Mouse (Mus musculus) hindbrain, embryonic 14.5 days (tissue): ENCODE results near the gene Adgrl3. TPM values are rescaled to one million over a fixed set of nuclear protein-coding genes. Genes with fewer than 3 reads are reported as not detected.

Experiments
- ATAC-seq: fragments of 200-750 bp; cut with Nextera tagmentation; 2 replicates; pipeline ENCODE4 v1.8.0; 2017; ENCODE audit warnings: moderate number of reproducible peaks, mild to moderate bottlenecking, moderate TSS enrichment, moderate library complexity; ENCODE audit not compliant: low FRiP score
- DNase-seq: peaks from one replicate; pipeline ENCODE4 v3.0.0-alpha.2; 2015; ENCODE audit warnings: low spot score
- H3K27ac ChIP-seq: fragments of 300-500 bp; sonication (generic); 2 replicates; pipeline ENCODE4 v1.5.1; 2014; ENCODE audit warnings: mild to moderate bottlenecking, moderate library complexity
- H3K27me3 ChIP-seq: fragments of 300-500 bp; sonication (generic); 2 replicates; pipeline ENCODE4 v1.6.1; 2014; ENCODE audit warnings: mild to moderate bottlenecking, low read length, mixed read lengths; ENCODE audit not compliant: control insufficient read depth, insufficient read depth
- H3K36me3 ChIP-seq: fragments of 300-500 bp; sonication (generic); replicated peaks from 2 replicates; pipeline ENCODE4 v1.6.1; 2014; ENCODE audit not compliant: control insufficient read depth, insufficient read depth
- H3K4me1 ChIP-seq: fragments of 300-500 bp; sonication (generic); replicated peaks from 2 replicates; pipeline ENCODE4 v1.6.1; 2014; ENCODE audit warnings: antibody characterized with exemption, low read length, mixed read lengths; ENCODE audit not compliant: control insufficient read depth, insufficient read depth
- H3K4me2 ChIP-seq: fragments of 300-500 bp; sonication (generic); replicated peaks from 2 replicates; pipeline ENCODE4 v1.6.1; 2014; ENCODE audit warnings: mild to moderate bottlenecking, moderate library complexity
- H3K4me3 ChIP-seq: fragments of 300-500 bp; sonication (generic); replicated peaks from 2 replicates; pipeline ENCODE4 v1.5.1; 2014; ENCODE audit warnings: mild to moderate bottlenecking, low read length
- H3K9ac ChIP-seq: fragments of 300-500 bp; sonication (generic); 2 replicates; pipeline ENCODE4 v1.6.1; 2014
- H3K9me3 ChIP-seq: fragments of 300-500 bp; sonication (generic); 2 replicates; pipeline ENCODE4 v1.6.1; 2016; ENCODE audit warnings: low read length; ENCODE audit not compliant: control insufficient read depth
- WGBS: fragments of 180-500 bp; shearing (Covaris S2); extraction: QIAGEN DNeasy Blood & Tissue Kit; methylation state at CpG from one replicate; pipeline ENCODE4 v1.1.7; 2014; 5-methylcytosine and 5-hydroxymethylcytosine counted together
- polyA plus RNA-seq: library from polyadenylated mRNA; unstranded; fragments of >200 nt; fragmentation: Nextera tagmentation; extraction: Ambion mirVana; gene quantifications from 2 replicates; pipeline ENCODE4 v1.2.1, GENCODE M21; 2014

Gene Adgrl3
- polyA plus RNA-seq: 77.7 and 78.7 TPM in 2 replicates

DNA sequence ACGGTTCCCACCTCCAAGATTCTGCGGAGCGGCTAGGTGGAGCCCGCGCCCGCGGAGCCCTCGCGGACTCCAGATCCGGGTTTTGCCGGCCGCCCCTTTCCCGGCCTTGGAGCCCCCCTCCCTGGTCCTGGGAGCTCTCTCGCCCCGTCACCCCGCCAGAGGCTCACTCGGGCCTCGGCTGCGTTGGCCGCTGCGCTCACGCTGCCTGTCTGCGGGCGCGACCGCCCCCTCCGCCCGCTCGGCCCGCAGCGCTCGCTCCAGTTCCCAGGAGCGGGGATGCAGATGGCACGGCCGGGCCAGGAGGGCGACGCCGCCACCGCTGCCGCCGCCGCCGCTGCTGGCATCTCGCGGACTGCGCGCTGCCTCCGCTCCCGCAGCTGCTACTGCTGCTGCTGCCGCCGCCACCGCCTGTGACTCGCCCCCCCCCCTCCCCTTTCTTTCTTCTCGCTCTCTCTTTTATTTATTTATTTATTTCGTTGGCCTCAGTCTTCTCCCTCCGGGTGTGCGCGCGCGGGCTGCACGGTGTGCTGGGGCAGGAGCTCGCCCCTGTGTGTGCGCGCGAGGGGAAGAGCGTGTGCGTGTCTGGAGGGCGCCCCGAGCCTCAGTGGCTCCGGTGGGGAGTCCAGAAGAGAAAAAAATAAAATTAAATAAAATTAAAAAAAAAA lies at the start of gene Adgrl3:
Gene Adgrl3 (plus strand): TSS at position 549 of the 665 bp plus-strand sequence.
- Histone ChIP-seq H3K4me3 (peak within 1 kb of the TSS; percentile 72), H3K27ac (peak within 1 kb of the TSS; percentile 98), H3K27me3 (no peaks in the 10 kb centered on the region), H3K4me1 (peaks cover 17% of the 10 kb centered on the region), H3K9me3 (no peaks in the 10 kb centered on the region), H3K4me2 (peak within 1 kb of the TSS; percentile 80), H3K9ac (peak within 1 kb of the TSS; percentile 95), H3K36me3 (no peaks in the 10 kb centered on the region)
- ATAC-seq (peak; percentile 91), DNase-seq (peak; percentile 87)
- WGBS: under 1% methylated on average over 58 of the region's 70 CpGs

DNA sequence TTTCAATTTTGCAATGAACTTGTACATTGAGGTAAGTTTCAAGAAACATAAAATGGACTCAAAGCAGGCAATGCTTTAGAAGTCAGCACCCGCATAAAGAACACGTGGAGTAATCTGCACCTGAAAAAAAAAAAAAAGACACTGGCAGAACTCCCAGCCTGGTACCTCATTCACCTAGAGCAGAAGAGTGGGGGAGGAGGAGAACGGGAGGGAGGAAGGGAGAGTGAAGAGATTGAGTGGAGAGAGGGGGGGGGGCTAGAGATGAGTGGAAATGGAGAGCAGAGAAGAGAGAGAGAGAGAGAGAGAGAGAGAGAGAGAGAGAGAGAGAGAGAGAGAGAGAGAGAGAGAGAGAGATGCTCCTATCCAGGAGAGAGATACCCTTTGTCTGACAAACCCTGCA lies 772 bp upstream of the Adgrl3 start:
- Histone ChIP-seq H3K4me1 (peaks cover 11% of the 10 kb centered on the region; the same call in 1 of the 2 replicates), H3K4me3 (peak overlapping the region; percentile 72), H3K4me2 (peak overlapping the region; percentile 80), H3K27me3 (no peaks in the 10 kb centered on the region), H3K9me3 (no peaks in the 10 kb centered on the region), H3K27ac (peak overlapping the region; percentile 98), H3K9ac (peak overlapping the region; percentile 95), H3K36me3 (no peaks in the 10 kb centered on the region)
- ATAC-seq (peak; percentile 42), DNase-seq (peak; percentile 52)
- 2% methylated on average over 3 of the region's 3 CpGs for WGBS

DNA sequence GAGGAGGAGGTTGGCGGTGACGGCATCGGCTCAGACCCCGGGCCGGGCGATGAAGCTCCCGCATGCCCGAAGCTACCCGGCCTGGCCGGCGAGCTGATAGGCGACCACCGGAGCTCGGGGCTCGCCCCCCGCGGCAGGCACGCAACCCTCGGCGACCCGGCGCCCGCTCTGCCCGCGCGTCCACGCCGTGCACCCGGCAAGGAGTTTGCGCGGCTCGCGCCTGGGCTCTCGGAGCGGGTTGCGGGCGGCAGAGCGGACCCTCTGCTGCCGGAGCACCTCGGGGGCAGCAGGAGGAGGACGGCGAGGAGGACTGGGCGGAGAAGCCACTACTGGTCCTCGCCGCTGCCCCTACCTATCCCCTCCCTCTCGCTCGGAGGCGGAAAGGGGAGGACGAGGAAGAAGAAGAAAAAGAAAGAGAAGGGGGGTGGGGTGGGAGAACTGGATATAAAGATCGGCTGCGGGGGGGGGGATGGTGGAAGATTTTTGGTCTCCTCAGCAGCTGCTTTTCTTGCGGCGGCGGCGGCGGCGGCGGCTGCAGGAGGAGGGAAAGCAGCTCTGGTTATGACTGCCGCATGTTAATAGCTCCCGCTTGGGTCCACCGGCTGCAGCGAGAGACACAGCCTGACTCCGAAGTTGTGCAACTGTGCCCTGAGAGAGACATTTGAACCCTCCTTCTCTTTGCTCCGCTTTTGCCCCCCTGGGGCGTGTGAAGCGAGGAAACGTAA lies 505 bp downstream of the Adgrl3 start:
- ATAC-seq: peak; percentile 37
- peak overlapping the region; percentile 72 for H3K4me3 ChIP-seq
- H3K4me1 ChIP-seq: peaks cover 24% of the 10 kb centered on the region
- H3K27ac ChIP-seq: peak overlapping the region; percentile 98
- no peaks in the 10 kb centered on the region for H3K36me3 ChIP-seq
- peak overlapping the region; percentile 95 for H3K9ac ChIP-seq
- H3K4me2 ChIP-seq: peak overlapping the region; percentile 80
- no peaks in the 10 kb centered on the region for H3K27me3 ChIP-seq
- peak; percentile 73 for DNase-seq
- H3K9me3 ChIP-seq: no peaks in the 10 kb centered on the region
- under 1% methylated on average over 51 of the region's 67 CpGs for WGBS

DNA sequence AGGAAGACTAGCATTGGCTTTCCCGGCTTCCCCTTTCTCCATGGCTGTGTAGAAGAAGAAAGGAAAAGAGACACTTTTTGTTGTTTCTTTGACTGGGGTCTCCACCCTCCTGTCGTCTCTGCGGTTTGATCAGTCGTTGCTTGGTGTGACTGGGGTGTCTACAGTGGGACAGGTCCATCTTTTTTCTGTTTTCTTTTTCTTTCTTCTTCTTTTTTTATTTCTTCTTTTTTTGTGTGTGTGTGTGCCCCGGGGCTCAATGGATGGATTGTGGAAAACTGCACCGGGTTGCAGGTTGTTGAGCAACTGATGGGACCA lies 1.0 kb downstream of the Adgrl3 start:
- peak overlapping the region; percentile 98 for H3K27ac ChIP-seq
- WGBS: 0% methylated on average over 6 of the region's 6 CpGs
- peaks cover 29% of the 10 kb centered on the region for H3K4me1 ChIP-seq
- peak overlapping the region; percentile 72 for H3K4me3 ChIP-seq
- peak; percentile 0; the same call in 1 of the 2 replicates for ATAC-seq
- no peaks in the 10 kb centered on the region for H3K9me3 ChIP-seq
- no peaks in the 10 kb centered on the region for H3K27me3 ChIP-seq
- H3K36me3 ChIP-seq: no peaks in the 10 kb centered on the region
- peak overlapping the region; percentile 80 for H3K4me2 ChIP-seq
- peak overlapping the region; percentile 95 for H3K9ac ChIP-seq
- DNase-seq: no peak

DNA sequence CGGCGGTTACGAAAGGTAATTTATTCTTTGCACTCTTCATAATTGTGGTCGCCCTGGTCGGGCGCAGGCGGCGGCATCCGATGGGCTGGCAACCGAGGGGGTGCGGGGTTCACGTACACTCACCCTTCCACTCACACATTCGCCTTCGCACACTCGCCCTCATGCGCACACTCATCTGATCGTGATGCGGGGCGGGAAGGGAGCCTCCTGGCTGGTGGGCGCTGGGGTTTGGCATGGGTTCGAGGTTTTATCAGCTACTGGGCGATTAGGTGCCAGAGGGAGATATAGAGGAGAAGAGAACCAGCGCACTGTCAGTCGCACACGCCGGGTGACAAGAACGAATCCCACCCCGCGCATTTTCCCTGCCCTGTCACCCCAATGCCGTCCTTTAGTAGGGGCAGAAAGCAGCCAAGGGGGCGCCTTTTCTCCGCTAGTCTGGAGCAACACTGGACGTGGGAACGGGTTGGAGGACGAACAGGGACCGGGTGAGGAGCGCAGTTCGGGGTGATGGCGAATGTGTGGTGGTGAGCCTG lies 1.5 kb downstream of the Adgrl3 start:
- peaks cover 31% of the 10 kb centered on the region for H3K4me1 ChIP-seq
- peak overlapping the region; percentile 98 for H3K27ac ChIP-seq
- no peaks in the 10 kb centered on the region for H3K9me3 ChIP-seq
- H3K27me3 ChIP-seq: no peaks in the 10 kb centered on the region
- peak overlapping the region; percentile 95 for H3K9ac ChIP-seq
- WGBS: 1% methylated on average over 39 of the region's 39 CpGs
- peak overlapping the region; percentile 72 for H3K4me3 ChIP-seq
- ATAC-seq (peak; percentile 7; the same call in 1 of the 2 replicates), DNase-seq (peak; percentile 47)
- no peaks in the 10 kb centered on the region for H3K36me3 ChIP-seq
- H3K4me2 ChIP-seq: peak overlapping the region; percentile 80

DNA sequence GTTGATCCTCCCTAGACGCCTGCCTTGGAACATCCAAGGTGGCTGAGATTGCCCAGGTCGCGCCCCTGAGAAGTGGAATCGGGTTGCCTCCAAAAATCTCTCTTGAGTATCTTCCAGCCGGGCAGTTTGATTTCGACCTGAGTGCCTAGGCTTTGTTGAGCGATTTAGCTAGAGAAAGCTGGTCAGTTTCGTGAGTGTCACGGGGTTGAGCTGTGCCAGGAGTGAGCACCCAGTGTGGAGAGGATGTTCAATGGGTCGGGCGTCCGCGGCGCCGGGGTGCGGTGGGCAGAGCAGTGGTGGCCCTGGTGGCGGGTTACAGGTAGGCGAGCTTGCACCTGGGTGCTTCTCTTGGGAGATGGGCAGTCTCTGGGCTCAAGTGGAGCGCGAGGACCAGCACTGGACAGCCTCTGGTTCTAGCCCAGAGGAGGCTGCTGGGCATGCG lies 1.9 kb downstream of the Adgrl3 start:
- peak overlapping the region; percentile 95 for H3K9ac ChIP-seq
- H3K4me1 ChIP-seq: peaks cover 35% of the 10 kb centered on the region
- no peaks in the 10 kb centered on the region for H3K9me3 ChIP-seq
- H3K36me3 ChIP-seq: no peaks in the 10 kb centered on the region
- WGBS: under 1% methylated on average over 21 of the region's 21 CpGs
- H3K4me2 ChIP-seq: peak overlapping the region; percentile 80
- ATAC-seq (0 out of 2 replicates have a peak, but pooled peaks have one; percentile 2), DNase-seq (peak; percentile 55)
- H3K27ac ChIP-seq: peak overlapping the region; percentile 98
- peak overlapping the region; percentile 72 for H3K4me3 ChIP-seq
- no peaks in the 10 kb centered on the region for H3K27me3 ChIP-seq

DNA sequence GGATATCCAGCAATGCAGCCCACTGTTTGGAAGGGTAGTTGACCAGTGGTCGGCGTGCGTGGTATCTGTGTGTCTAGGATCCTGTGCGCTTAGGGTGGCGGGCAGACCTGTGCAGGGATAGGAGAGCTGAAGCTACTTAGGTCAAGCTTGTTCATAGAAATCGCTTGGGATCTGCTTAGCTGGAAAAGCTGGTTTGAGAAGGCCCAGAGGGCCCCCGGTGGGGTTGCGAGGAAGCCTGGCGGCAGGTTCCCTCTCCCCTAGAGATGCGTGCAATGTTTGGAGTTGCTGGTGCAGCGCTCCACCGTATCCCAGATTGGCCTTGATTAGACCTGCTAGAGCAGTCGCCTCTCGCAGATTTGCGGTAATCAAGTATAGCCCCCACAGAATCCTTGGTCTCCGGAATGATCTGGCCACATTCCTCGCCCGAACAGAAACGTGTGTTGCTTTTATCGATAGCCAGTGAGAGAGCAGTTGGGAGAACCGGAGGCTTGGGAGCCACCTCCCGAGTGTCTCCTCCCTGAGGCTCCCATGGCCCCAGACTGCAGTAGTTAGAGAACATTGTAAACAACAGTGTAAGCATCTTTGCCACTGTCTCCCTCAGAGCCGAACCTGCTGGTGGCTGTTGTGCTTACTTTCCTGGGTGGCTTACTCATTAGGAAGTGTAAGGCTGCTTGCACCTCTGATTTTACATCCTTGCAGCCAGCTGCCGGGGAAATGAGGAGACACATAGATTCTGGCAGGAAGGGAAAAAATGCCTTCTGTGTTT lies 2.6 kb downstream of the Adgrl3 start:
- Histone ChIP-seq H3K4me1 (peaks cover 35% of the 10 kb centered on the region), H3K4me2 (peak overlapping the region; percentile 80), H3K27ac (peak overlapping the region; percentile 98), H3K36me3 (no peaks in the 10 kb centered on the region), H3K9ac (peak overlapping the region; percentile 95), H3K27me3 (no peaks in the 10 kb centered on the region), H3K9me3 (no peaks in the 10 kb centered on the region), H3K4me3 (peak overlapping the region; percentile 72)
- under 1% methylated on average over 24 of the region's 24 CpGs for WGBS
- ATAC-seq (peak; percentile 7; the same call in 1 of the 2 replicates), DNase-seq (peak; percentile 56)

DNA sequence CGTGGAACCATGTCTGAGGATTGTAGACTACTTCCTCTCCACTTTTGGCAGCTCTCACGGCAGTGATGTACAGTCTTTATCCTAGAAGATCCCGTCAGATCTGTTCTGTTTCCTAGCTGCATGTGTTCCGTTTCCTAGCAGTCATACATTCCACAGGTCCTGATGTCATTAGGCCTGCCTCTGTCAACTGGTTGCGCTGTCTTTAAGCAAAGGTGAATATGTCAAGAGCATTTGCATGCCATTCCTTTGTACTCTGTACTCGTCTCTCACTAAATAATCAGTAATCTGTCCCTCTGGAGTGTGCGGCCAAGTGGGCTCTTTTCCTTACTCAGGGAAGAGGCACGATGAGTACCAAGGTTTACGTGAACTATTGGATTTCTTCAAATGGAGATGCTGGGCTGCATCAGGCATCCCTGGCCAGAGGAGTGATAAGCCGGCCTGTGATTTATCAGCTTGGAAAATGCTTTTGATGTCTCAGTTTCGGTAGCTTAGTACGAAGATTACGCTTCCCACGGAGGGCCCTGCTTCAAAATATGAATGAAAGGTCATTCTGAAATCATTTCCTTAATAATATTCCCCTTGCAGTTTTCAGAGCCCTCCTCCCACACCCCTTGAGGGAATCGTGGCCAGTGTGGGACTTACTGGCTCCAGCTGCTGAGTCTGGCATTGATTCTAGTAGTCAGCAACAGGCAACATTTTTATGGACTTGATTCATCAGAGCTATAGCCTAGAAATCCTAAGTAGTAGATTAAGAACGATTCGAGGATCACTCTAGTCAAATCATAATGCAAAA lies 4.2 kb downstream of the Adgrl3 start:
- Histone ChIP-seq H3K27me3 (no peaks in the 10 kb centered on the region), H3K27ac (0 out of 2 replicates have a peak overlapping the region, but pooled peaks have one; percentile 3), H3K4me2 (peak overlapping the region; percentile 80), H3K9me3 (no peaks in the 10 kb centered on the region), H3K36me3 (no peaks in the 10 kb centered on the region), H3K4me3 (peak overlapping the region; percentile 72), H3K4me1 (peaks cover 33% of the 10 kb centered on the region), H3K9ac (peak overlapping the region; percentile 58)
- no peak for ATAC-seq
- peak; percentile 45 for DNase-seq
- WGBS: 23% methylated on average over 17 of the region's 17 CpGs
